Mouse (Mus musculus) gastrocnemius, adult 2 months (tissue): ENCODE data around the gene Wdr17. TPM values are rescaled to one million over a fixed set of nuclear protein-coding genes. Genes with fewer than 3 reads are reported as not detected.
A peak's percentile ranks its signal among the peaks of the same experiment; 100 is the strongest.

ENCODE experiments used
- DNase-seq: peaks from one replicate; pipeline ENCODE4 v3.0.0; 2022
- H3K27ac ChIP-seq: fragments of 200-600 bp; 2 replicates; pipeline ENCODE4 v1.8.1; 2022; ENCODE audit warnings: mild to moderate bottlenecking
- H3K4me3 ChIP-seq: fragments of 200-600 bp; 2 replicates; pipeline ENCODE4 v1.8.1; 2022; ENCODE audit warnings: mild to moderate bottlenecking, moderate library complexity
- CTCF ChIP-seq: fragments of 200-600 bp; IDR thresholded peaks from 2 replicates; pipeline ENCODE4 v1.8.1; 2022; ENCODE audit warnings: antibody characterized with exemption, mild to moderate bottlenecking, moderate library complexity
- intact Hi-C: fragments of 180-260 bp; cut with DNase I; formaldehyde crosslinking; loops from one replicate; pipeline ENCODE4 v1.15.1; 2025
- total RNA-seq, 2 experiments: library from RNA; stranded (reverse); gene quantifications; 2 replicates each; pipeline ENCODE4 v1.2.3; 2021

Wdr17 gene
- total RNA-seq, 2 experiments from 2014 or later, result 0.14 to 0.41 TPM

DNA sequence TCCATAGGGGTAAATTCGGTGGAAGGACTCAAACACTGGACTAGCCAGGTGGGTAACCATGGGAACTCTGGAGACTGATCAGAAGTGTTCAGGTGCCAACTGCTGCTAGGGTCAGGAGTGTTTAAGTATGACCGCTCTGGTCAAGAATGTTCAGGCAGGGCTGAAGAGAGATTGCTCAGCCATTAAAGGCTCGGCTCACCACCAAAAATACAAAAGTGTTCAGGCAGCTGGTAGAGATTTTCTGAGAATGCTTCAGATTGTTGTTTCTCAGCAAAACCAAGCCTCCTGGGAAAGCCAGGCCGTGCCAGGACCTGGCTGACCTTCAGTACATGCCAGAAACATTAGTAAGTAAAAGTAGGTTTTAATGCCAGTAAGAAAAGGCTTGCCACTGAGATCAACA lies 276.7 kb downstream of the Wdr17 start:
- peak overlapping the region; percentile 86 for H3K27ac ChIP-seq
- peak overlapping the region; percentile 1 for H3K4me3 ChIP-seq
- peak; percentile 69 for DNase-seq
- intact Hi-C loops, result loop anchor here (5.0 kb wide), 2 partner anchors 47 to 63 kb away; no protein-coding TSS in a partner anchor
- no peak for TF ChIP-seq CTCF

DNA sequence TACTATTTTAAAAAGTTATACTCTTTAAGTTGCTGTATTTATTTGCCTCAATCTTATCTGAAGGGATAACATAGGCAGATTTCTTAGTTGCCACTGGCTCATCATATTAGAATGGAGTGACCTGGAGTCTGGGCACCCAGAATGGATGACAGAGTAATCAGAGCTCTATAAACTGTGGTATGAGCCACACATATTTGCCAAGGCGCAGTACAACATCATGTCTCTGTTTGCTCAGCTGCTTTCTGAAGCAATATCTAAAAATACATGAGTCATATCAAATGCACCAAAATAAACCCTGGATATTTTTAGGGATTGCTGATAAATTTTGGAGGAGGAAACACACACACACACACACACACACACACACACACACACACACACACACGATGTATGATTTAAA lies 277.6 kb downstream of the Wdr17 start:
- peak overlapping the region; percentile 86 for H3K27ac ChIP-seq
- no peak for TF ChIP-seq CTCF
- intact Hi-C loops, result no loop called here
- no peak overlapping the region for H3K4me3 ChIP-seq
- DNase-seq, result peak; percentile 52

DNA sequence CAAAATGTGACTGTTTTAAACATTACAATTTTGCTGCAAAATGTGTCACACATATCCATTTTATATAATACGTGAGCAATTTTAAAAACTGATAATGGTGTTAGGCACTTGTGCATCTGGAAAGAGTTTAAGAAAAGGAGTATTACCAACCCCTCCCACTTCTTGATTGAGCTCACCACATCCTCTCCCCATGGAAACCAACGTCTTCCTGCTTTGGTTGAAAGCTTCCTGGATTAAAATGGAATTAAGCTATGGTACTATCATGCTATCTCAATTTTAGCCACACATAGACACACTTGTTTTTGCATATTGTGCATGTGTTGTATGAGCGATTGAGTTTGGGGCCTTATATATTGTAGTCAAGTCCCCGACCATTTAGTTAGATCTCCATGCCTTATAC lies 283.5 kb downstream of the Wdr17 start:
- intact Hi-C loops, result no loop called here
- Histone ChIP-seq H3K4me3 (no peak overlapping the region), H3K27ac (no peak overlapping the region)
- TF ChIP-seq CTCF, result no peak
- DNase-seq, result no peak

DNA sequence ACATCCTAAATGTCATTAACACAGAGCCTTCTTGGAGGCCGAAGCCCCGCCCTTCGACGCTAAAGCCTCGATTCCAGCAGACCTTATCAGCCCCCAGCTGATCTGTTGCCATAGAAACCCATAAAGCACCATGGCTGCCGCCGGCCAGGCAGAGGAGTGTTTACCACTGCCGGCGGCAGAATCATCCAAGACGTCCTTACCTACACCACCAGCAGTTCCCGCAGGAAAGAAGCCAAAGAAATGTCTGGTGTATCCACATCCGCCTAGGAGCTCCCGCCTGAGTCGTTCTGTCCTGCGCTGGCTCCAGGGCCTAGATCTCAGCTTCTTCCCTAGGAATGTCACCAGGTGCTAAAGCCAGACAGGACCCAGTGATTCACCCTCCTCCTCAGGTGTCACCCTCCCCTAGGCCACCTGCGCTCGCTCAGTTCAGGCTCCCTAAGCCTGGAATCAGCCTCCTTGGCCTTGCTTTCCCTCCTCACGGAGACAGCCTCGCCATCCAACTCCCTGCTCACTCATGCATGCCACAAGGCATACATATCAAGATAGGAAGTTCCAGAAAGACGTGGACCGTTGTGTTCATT lies 286.2 kb downstream of the Wdr17 start, which contains the start of gene Spata4:
Spata4 (plus strand) TSS at position 111 of the 581 bp plus-strand sequence.
- peak within 1 kb of the TSS; percentile 25 for H3K4me3 ChIP-seq
- H3K27ac ChIP-seq, result no peak within 1 kb of the TSS
- no peak for TF ChIP-seq CTCF
- intact Hi-C loops, result no loop called here
- DNase-seq, result no peak

DNA sequence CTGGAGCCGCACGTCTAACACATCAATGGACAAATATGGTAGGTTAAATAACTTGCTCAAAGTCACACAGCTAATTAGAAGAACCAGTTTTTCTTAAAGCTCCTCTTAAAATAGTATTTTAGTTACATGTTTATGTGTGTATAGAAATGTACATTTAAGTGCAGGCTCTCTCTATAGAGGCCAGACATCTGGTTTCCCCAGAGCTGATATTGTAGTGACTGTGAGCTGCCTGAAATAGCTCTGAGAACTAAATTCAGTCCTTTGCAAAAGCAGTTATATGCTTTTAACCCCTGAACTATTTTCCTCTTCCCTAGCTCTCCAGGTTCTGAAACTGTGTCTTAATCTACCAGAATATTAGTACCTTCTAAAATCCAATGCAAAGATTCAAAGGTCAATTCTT lies 289.6 kb downstream of the Wdr17 start:
- Histone ChIP-seq H3K4me3 (no peak overlapping the region), H3K27ac (no peak overlapping the region)
- DNase-seq, result no peak
- TF ChIP-seq CTCF, result no peak
- intact Hi-C loops, result no loop called here

DNA sequence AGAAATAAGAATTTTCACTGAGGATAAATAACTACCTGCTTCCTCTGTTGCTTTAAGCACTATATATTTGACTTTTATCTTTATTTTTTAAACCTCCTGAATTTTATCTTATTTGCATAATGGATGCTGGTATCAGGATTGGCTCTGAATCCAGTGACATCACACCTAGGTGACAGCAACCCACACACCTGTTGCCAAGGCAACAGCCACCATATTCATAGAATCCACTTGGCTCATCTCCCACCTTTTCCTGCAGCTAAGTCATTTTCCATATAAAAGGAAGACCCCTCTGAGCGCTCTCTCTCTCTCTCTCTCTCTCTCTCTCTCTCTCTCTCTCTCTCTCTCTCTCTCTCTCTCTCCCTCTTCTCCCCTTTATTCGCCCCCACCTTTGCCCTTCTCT lies 290.0 kb downstream of the Wdr17 start:
- TF ChIP-seq CTCF, result no peak

DNA sequence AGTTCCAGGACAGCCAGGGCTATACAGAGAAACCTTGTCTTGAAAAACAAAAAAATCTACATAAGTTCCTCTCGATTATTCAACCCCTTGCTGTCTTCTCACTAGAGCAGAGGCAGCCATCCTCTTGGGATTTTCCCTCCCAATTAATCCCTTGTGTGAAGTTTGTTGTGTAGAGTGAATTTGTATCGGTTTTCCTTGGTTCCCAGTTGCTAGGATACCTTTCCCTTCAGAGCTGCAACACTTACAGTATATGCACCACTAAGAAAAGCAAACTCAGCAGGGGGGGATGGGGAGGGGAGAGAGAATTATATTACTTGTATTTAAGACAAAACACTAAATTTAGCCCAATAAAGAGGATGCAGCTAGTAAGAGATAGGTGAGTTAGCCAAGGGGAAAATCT lies 290.9 kb downstream of the Wdr17 start:
- no peak for TF ChIP-seq CTCF
- DNase-seq, result no peak
- intact Hi-C loops, result no loop called here
- H3K4me3 ChIP-seq, result no peak overlapping the region
- H3K27ac ChIP-seq, result no peak overlapping the region

More for the DNA sequence above, 290.0 kb downstream of the Wdr17 start:
- DNase-seq, result no peak
- intact Hi-C loops, result no loop called here
- no peak overlapping the region for H3K4me3 ChIP-seq
- H3K27ac ChIP-seq, result no peak overlapping the region

DNA sequence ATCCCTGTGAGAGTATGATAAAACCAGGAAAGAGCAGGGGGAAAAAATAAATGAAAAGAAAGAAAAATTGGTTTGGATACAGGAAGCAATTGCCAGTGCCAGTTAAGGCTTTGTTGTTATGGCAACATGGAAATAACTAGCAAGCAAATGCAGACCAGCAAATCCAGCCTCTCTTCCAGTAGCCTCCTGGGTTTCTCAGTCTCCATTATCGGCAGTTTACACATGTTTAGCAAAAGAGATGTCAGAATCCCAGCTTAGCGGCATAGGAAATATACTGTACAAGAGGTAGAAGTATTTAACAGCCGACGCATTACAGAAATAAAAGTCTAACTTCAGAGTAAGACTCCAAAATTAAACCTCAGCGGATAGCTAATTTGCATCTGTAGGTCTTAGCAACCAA lies 292.4 kb downstream of the Wdr17 start:
- no peak overlapping the region for H3K4me3 ChIP-seq
- intact Hi-C loops, result no loop called here

DNA sequence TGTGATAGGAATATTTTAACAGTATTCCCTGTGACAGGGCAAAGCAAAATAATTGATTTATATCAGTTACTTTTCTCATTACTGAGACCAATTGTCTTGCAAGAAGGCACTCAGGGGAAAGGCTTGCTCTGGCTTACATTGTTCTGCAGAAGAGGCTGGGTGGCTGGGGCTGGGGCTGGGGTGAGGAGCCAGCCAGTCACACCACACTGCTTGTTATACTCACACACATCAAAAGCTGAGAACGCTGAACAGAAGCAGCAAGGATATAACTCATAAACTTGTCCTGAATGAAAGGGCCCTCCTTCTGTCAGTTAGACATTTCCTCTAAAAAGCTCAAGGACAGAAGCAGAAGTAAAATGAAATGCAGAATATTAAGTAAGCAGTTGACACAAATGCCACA lies 304.1 kb downstream of the Wdr17 start:
- H3K27ac ChIP-seq, result peak overlapping the region; percentile 56
- H3K4me3 ChIP-seq, result no peak overlapping the region
- DNase-seq, result no peak
- intact Hi-C loops, result no loop called here
- no peak for TF ChIP-seq CTCF

More for the DNA sequence above, 292.4 kb downstream of the Wdr17 start:
- no peak overlapping the region for H3K27ac ChIP-seq
- no peak for DNase-seq
- TF ChIP-seq CTCF, result no peak

DNA sequence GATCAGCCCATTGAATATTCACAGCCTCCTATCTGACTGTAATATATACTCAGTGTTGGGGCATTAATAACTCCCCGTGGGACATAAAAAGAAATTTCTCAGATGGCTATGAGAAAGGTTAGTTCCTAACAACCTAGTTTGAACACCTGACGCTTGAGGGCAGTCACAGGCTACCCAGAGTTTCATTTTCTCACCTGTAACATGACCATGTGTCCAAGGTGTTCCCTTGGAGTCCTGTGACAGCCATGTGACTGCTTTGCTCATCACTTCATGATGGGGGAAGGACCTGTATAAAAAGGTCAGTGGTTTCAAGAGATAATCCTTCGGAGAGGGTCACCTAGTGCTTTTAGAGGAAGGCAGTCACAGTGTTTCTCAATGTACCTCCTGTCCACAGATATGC lies 305.5 kb downstream of the Wdr17 start:
- peak; percentile 35 for TF ChIP-seq CTCF
- intact Hi-C loops, result no loop called here
- Histone ChIP-seq H3K27ac (peak overlapping the region; percentile 92), H3K4me3 (no peak overlapping the region; the same call in 1 of the 2 replicates)
- peak; percentile 66 for DNase-seq

Other genes starting within 250 kb of the Wdr17 start
- gene Gpm6a, start 67.7 kb upstream of the Wdr17 start, total RNA-seq, result under 1 TPM; 0.18 to 0.42 TPM